Mouse (Mus musculus) hindbrain, embryonic 10.5 days (tissue): ENCODE measurements around the gene 2700097O09Rik. TPM values are rescaled to one million over a fixed set of nuclear protein-coding genes. Genes with fewer than 3 reads are reported as not detected.
"Not testable (repeated sequence)": the region's sequence is repeated elsewhere in the genome, so short reads cannot be mapped to it uniquely, and the experiment has no call there.

Experiments used
- DNase-seq: peaks from one replicate; pipeline ENCODE4 v3.0.0-alpha.2; 2017; ENCODE audit warnings: low spot score
- H3K27ac ChIP-seq: fragments of 300-500 bp; sonication (generic); 2 replicates; pipeline ENCODE4 v1.5.1; 2016; ENCODE audit warnings: mild to moderate bottlenecking, moderate library complexity
- H3K27me3 ChIP-seq: fragments of 300-500 bp; sonication (generic); 2 replicates; pipeline ENCODE4 v1.6.1; 2016; ENCODE audit warnings: mild to moderate bottlenecking; ENCODE audit not compliant: poor library complexity, insufficient read depth, severe bottlenecking
- H3K36me3 ChIP-seq: fragments of 300-500 bp; sonication (generic); 2 replicates; pipeline ENCODE4 v1.6.1; 2016; ENCODE audit warnings: mild to moderate bottlenecking, moderate library complexity
- H3K4me1 ChIP-seq: fragments of 300-500 bp; sonication (generic); replicated peaks from 2 replicates; pipeline ENCODE4 v1.6.1; 2016; ENCODE audit warnings: mild to moderate bottlenecking
- H3K4me3 ChIP-seq: fragments of 300-500 bp; sonication (generic); 2 replicates; pipeline ENCODE4 v1.5.1; 2016; ENCODE audit warnings: mild to moderate bottlenecking, moderate library complexity
- H3K9me3 ChIP-seq: fragments of 300-500 bp; sonication (generic); 2 replicates; pipeline ENCODE4 v1.6.1; 2016; ENCODE audit warnings: mild to moderate bottlenecking, moderate library complexity
- WGBS: fragments of 180-500 bp; shearing (Covaris S2); methylation state at CpG from one replicate; pipeline ENCODE4 v1.1.7; 2016; 5-methylcytosine and 5-hydroxymethylcytosine counted together
- polyA plus RNA-seq: library from polyadenylated mRNA; unstranded; fragments of >200 nt; fragmentation: Nextera tagmentation; extraction: Ambion mirVana; gene quantifications from 2 replicates; pipeline ENCODE4 v1.2.1, GENCODE M21; 2016

The 2700097O09Rik gene
- polyA plus RNA-seq, 1 experiment from 2014 or later: 40.7 TPM

DNA sequence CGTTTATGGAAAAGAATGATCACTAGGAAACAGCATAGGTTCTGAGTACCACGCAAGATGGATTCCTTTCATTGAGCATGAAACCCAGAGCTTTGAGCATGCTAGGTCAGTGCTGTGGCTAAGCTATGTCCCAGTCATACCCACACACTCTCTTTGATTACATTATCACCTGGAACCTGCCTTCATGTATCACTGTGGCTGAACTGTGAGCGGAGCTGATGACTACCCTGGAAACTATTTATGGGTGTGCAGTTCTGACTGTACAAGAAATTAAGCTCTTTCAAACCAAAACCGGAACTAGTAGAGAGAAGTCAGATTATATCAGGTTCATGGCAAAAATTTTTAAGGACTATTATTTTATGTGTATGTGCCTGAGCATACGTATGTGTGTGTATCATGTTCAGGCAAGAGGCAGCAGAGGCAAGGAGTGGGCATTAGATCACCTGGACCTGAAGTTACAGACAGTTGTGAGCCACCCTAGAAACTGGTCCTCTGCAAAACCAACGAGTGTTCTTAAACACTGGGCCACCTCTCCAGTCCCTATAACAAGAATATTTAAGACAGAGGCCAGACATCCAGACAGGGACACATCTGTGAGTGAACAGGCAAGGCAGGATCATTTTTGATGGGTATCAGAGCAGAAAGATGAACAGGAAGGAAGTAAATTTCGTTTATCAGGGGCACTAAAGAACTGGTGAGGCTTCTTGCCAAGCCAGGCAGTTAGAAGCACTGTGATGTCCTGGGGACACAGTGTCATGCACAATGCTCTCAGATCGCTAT, 63.4 kb downstream of the 2700097O09Rik start:
- Histone ChIP-seq H3K27me3 (no peaks in the 10 kb centered on the region), H3K9me3 (no peaks in the 10 kb centered on the region), H3K4me1 (no peaks in the 10 kb centered on the region), H3K27ac (no peak overlapping the region), H3K4me3 (no peak overlapping the region), H3K36me3 (no peaks in the 10 kb centered on the region)
- DNase-seq: no peak
- WGBS: 77% methylated on average over 8 of the region's 8 CpGs

DNA sequence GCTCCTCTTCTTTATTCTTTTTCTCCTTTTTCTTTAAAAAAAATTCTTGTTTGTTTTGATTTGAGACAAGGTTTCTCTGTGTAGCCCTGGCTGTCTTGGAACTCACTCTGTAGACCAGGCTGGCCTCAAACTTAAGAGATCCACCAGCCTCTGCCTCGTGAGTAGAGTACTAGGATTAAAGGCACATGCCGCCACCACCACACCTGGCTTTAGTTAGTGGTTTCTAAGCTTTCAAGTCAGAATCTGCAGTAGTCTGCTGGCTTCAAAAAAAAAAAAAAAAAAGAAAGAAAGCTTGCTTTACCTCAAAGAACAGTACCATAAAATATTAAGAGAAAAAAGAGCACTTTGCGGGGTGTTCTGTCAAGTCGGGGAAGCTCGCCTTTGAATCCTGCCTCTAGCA, 64.5 kb downstream of the 2700097O09Rik start:
- Histone ChIP-seq H3K27me3 (no peaks in the 10 kb centered on the region), H3K27ac (no peak overlapping the region), H3K4me1 (no peaks in the 10 kb centered on the region), H3K36me3 (no peaks in the 10 kb centered on the region), H3K9me3 (no peaks in the 10 kb centered on the region), H3K4me3 (no peak overlapping the region)
- DNase-seq: no peak
- 81% methylated on average over 5 of the region's 5 CpGs for WGBS

DNA sequence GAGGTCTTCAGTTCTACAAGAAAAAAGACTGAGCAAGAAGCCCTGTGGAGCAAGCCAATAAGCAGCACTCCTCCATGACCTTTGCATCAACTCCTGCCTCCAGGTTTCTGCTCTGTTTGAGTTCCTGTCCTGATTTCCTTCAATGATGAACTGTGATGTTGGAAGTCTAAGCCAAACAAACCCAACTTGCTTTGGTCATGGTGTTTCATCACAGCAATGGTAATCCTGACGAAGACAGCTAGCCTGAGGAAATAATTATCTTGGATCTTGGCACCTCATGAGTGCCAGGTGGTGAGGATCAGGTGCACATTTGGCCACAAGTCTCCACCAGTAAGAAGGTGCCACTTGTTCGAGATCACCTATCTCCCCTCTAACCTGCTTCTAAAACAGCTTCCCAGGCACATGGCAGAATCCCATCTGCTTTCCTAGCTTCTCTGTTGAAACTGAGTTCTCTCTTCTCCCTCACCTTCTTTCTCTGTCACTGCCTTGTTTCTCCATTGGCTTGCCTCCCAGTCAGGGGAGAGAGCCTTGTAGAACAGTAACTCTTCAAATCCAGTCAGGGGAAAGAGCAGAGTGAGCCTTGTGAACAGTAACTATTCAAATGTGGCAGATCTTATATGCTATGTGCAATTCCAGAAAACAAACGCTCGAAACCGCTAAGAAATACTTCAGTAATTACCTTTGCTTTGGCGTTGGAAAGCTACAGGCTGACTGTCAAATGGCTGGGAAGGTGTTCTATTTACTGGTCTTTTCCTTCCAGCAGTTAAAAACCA, 66.1 kb downstream of the 2700097O09Rik start, which contains the start of gene Baz1a:
Gene Baz1a, minus strand, starts transcription at position 723 of the 773 bp plus-strand sequence.
- DNase-seq: no peak
- H3K4me1 ChIP-seq: no peaks in the 10 kb centered on the region
- no peak within 1 kb of the TSS for H3K4me3 ChIP-seq
- no peaks in the 10 kb centered on the region for H3K9me3 ChIP-seq
- H3K27me3 ChIP-seq: no peaks in the 10 kb centered on the region
- WGBS: 88% methylated on average over 6 of the region's 6 CpGs
- no peaks in the 10 kb centered on the region for H3K36me3 ChIP-seq
- H3K27ac ChIP-seq: no peak within 1 kb of the TSS

DNA sequence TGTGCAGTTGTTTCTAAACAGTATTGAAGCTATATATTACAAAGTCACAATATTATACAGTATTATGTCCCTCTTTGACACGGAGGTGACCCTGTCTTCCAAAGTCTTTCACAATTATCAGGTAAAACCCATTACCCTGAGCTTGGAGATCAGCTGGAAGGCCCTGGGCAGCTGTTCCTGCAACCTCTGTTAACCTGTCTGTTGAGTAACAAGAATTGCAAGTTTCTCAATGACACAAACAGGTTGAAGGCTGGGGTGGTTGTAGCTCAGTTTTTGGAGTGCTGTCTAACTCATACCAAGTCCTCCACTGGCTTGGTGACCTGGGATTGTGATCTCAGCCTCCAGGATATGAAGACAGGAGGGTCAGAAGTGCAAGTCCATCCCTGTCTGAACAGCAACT, 66.9 kb downstream of the 2700097O09Rik start:
- no peaks in the 10 kb centered on the region for H3K36me3 ChIP-seq
- 82% methylated on average over 1 of the region's 1 CpGs for WGBS
- DNase-seq: no peak

DNA sequence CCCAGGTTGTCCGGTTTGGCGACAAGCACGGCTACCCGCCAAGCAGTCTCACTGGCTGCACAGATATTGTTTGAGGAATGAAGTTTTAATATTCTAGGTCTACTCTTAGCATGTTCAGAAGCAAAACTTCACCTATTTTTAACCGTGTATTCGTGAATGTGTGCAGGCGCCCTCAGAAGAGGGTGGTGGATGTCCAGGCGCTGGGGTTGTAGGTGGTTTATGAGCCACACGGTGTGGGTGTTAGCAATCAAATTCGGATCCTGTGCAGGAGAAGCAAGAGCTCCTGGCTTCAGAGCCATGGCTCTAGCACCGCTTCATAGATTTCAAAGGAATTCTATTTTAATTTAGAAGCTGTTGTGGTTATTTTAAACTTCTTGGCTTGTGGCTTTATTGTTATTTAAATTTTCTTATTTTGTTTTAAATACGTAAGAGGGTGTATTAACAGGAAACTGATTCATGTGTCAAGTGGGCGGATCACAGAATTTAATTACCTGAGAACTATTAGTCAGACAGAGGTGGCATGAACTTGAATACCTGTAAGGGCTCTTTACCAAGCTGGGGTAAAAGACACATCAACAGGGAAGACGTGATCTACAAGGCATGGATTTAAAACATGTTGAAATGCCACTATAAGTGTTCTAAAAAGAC, 72.4 kb downstream of the 2700097O09Rik start:
- Histone ChIP-seq H3K9me3 (peaks cover 4% of the 10 kb centered on the region; the same call in 1 of the 2 replicates), H3K27me3 (no peaks in the 10 kb centered on the region), H3K4me1 (no peaks in the 10 kb centered on the region), H3K36me3 (no peaks in the 10 kb centered on the region), H3K4me3 (no peak overlapping the region), H3K27ac (no peak overlapping the region)
- no peak for DNase-seq
- 91% methylated on average over 14 of the region's 14 CpGs for whole genome bisulfite sequencing

More for the DNA sequence above, 66.9 kb downstream of the 2700097O09Rik start:
- Histone ChIP-seq H3K4me3 (no peak overlapping the region), H3K9me3 (no peaks in the 10 kb centered on the region), H3K27me3 (no peaks in the 10 kb centered on the region), H3K4me1 (no peaks in the 10 kb centered on the region), H3K27ac (no peak overlapping the region)

DNA sequence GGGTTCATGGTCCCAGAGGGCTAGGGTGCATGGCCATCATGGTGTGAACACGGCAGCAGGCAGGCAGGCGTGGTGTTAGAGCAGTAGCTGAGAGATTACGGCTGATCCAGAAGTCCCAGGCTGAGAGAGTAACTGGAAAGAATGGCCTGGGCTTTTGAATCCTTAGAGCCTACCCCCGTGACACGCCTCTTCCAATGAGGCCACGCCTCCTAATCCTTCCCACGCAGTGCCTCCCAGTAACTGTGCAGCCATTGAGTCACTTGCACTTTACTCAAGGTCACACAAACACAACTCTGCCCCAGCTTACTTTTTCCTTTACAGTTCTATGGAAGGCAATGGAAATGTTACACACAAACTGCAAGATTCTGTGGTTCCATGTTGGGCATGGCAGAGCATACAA, 73.8 kb downstream of the 2700097O09Rik start:
- Histone ChIP-seq H3K36me3 (no peaks in the 10 kb centered on the region), H3K4me1 (no peaks in the 10 kb centered on the region), H3K27me3 (no peaks in the 10 kb centered on the region), H3K9me3 (peaks cover 4% of the 10 kb centered on the region; the same call in 1 of the 2 replicates), H3K4me3 (no peak overlapping the region), H3K27ac (no peak overlapping the region)
- 92% methylated on average over 7 of the region's 7 CpGs for WGBS
- no peak for DNase-seq

DNA sequence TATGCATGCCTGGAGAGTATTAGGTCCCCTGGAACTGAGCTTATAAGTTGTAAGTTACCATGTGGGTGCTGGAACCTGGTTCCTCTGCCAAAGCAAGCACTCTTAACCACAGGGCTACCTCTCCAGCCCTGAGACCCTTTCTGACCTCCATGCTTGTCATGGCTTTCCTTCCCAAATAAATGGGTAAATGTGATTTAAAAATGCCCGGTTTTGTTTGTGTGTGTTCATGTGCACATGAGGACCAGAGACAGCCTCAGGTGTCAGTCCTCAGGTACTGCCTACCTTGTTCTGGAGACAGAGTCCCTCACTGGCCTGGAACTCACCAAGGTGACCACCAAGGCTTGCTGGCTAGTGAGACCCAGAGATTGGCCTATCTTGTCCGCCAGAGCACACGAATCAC, 75.5 kb downstream of the 2700097O09Rik start:
- DNase-seq: no peak
- no peak overlapping the region for H3K27ac ChIP-seq
- no peak overlapping the region for H3K4me3 ChIP-seq
- WGBS: 92% methylated on average over 3 of the region's 3 CpGs
- peaks cover 4% of the 10 kb centered on the region; the same call in 1 of the 2 replicates for H3K9me3 ChIP-seq
- H3K4me1 ChIP-seq: no peaks in the 10 kb centered on the region
- no peaks in the 10 kb centered on the region for H3K36me3 ChIP-seq
- no peaks in the 10 kb centered on the region for H3K27me3 ChIP-seq

DNA sequence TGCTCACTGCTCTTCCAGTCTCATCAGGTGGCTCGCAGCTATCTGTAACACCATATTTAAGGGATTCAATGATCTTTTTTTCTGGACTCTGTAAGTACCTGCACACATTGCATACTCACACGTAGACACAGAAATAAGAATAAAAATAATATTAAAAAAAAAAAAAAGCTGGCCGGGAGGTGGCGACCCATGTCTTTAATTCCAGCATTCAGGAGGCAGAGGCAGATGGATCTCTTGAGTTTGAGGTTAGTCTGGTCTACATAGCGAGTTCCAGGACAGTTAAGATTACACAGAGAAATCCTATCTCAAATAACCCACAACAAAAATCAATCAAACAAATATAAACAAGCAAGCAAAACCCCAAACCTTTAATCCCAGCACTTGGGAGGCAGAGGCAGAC, 76.1 kb downstream of the 2700097O09Rik start:
- no peak overlapping the region for H3K4me3 ChIP-seq
- H3K9me3 ChIP-seq: peaks cover 4% of the 10 kb centered on the region; the same call in 1 of the 2 replicates
- DNase-seq: no peak
- H3K4me1 ChIP-seq: no peaks in the 10 kb centered on the region
- H3K27me3 ChIP-seq: no peaks in the 10 kb centered on the region
- 88% methylated on average over 5 of the region's 5 CpGs for WGBS
- H3K36me3 ChIP-seq: no peaks in the 10 kb centered on the region
- H3K27ac ChIP-seq: no peak overlapping the region

DNA sequence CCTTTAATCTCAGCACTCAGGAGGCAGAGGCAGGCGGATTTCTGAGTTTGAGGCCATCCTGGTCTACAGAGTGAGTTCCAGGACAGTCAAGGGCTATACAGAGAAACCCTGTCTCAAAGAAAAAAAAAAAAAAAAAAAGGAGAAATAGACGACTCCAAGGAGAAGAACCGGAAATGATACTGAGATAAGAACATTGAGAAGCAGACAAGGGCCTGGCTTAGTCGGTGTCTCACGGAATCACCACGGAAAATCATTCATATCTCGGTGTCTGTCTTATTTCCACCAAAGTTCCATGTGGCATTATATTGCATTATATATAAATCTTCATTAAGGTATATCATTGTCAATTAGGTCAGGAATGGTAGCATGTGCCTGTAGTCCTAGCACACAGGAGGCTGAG, 77.4 kb downstream of the 2700097O09Rik start:
- DNase-seq: not testable (repeated sequence)

DNA sequence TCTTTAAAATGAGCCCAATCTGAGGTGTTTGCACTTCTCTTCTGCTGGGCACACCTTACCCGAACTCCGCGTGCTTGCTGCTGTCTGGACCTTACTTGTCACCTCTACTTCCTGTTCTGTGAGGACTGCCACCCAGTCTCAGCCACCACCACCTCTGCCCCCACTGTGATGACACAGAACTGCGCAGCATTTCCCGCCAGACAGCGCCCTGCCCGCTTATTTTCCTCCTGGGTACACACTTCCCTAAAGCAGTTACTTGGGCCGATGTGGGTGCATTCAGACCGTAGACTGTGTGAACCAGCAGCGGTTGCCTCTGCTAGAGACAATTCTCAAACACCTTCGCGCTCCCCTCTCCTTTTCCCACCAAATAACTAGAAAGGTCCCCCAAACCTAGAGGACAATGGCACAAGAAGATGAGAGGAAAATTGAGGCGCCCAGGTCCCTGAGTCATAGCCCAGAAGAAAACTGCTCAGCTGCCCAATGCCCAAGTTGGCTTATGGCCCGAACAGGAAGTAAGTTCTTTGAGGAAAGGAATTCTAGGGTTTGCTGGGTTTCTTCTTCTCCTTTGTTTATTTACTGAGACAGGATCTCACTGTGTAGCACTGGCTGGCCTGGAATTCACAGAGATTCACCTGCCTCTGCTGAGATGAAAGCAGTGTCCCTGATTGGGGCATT, 80.8 kb downstream of the 2700097O09Rik start:
- no peak overlapping the region for H3K27ac ChIP-seq
- no peaks in the 10 kb centered on the region for H3K36me3 ChIP-seq
- H3K27me3 ChIP-seq: no peaks in the 10 kb centered on the region
- no peaks in the 10 kb centered on the region for H3K4me1 ChIP-seq
- DNase-seq: no peak
- 84% methylated on average over 14 of the region's 14 CpGs for WGBS
- no peak overlapping the region for H3K4me3 ChIP-seq
- no peaks in the 10 kb centered on the region for H3K9me3 ChIP-seq

More for the DNA sequence above, 77.4 kb downstream of the 2700097O09Rik start:
- H3K4me1 ChIP-seq, H3K27me3 ChIP-seq, H3K36me3 ChIP-seq, H3K9me3 ChIP-seq, H3K27ac ChIP-seq, H3K4me3 ChIP-seq: not testable (repeated sequence)
- 92% methylated on average over 7 of the region's 7 CpGs for WGBS

DNA sequence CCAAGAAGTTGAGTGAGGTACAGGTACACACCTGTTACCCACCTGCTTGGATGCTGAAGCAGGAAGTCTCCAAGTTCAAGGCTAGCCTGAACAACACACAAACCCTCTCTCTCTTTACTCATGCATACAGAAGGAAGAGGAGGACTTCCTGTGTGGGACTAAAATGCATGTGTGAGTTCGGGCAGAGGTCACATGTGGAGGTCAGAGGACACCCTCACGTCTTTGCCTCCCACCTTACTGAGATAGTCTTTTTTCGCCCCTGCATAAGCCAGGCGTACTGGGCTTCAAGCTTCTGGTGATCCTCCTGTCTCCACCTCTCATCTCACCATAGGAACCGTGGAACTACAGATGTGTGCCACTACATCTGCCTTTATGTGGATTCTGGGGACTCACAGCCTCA, 81.5 kb downstream of the 2700097O09Rik start:
- H3K4me3 ChIP-seq: no peak overlapping the region
- DNase-seq: no peak
- H3K4me1 ChIP-seq: no peaks in the 10 kb centered on the region
- WGBS: 72% methylated on average over 5 of the region's 5 CpGs
- no peaks in the 10 kb centered on the region for H3K9me3 ChIP-seq
- no peak overlapping the region for H3K27ac ChIP-seq
- H3K36me3 ChIP-seq: no peaks in the 10 kb centered on the region
- no peaks in the 10 kb centered on the region for H3K27me3 ChIP-seq

DNA sequence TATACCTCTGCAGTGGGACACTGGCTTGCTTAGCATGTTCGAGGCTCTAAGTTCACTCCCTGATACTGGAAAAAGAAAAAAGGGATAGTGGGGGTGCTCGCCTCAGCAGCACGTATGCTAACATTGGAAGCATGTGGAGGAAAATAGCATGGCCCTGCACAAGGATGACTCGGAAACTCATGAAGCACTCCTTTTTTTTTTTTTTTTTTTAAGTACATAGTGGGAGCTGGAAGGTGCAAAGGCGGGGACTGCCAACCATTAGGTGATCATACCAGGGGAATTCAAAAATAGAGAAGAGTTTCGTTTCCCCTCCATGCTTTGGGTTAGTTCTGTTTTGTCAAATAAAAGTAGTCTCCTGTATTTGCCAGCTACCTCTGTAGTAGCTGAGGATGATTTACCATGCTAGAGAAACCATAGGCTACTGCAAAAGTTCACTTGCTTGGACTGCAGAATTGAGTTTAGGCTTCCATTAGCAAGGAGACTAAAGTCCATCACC, 82.9 kb downstream of the 2700097O09Rik start:
- Histone ChIP-seq H3K27ac (no peak overlapping the region), H3K36me3 (no peaks in the 10 kb centered on the region), H3K4me1 (no peaks in the 10 kb centered on the region), H3K4me3 (no peak overlapping the region), H3K27me3 (no peaks in the 10 kb centered on the region), H3K9me3 (no peaks in the 10 kb centered on the region)
- 88% methylated on average over 6 of the region's 6 CpGs for WGBS
- no peak for DNase-seq
